Mouse (Mus musculus) embryonic facial prominence, embryonic 11.5 days (tissue): Measurements from ENCODE around the gene Krt36. TPM values are rescaled to one million over a fixed set of nuclear protein-coding genes. Genes with fewer than 3 reads are reported as not detected.

Source experiments
- ATAC-seq: fragments of 200-750 bp; cut with Nextera tagmentation; replicated peaks from 2 replicates; pipeline ENCODE4 v1.8.0; 2017; ENCODE audit warnings: low read depth; ENCODE audit not compliant: insufficient number of reproducible peaks, low FRiP score, low TSS enrichment
- DNase-seq: peaks from one replicate; pipeline ENCODE4 v3.0.0-alpha.2; 2015; ENCODE audit warnings: low spot score
- H3K27ac ChIP-seq: fragments of 300-500 bp; sonication (generic); replicated peaks from 2 replicates; pipeline ENCODE4 v1.5.1; 2014; ENCODE audit warnings: mild to moderate bottlenecking, low read depth, low read length, control low read depth
- H3K27me3 ChIP-seq: fragments of 300-500 bp; sonication (generic); 2 replicates; pipeline ENCODE4 v1.6.1; 2014; ENCODE audit warnings: mild to moderate bottlenecking, low read length, moderate library complexity, mixed read lengths; ENCODE audit not compliant: control insufficient read depth, insufficient read depth
- H3K36me3 ChIP-seq: fragments of 300-500 bp; sonication (generic); replicated peaks from 2 replicates; pipeline ENCODE4 v1.6.1; 2014; ENCODE audit warnings: low read depth, mild to moderate bottlenecking, low read length, moderate library complexity, mixed read lengths; ENCODE audit not compliant: control insufficient read depth, insufficient read depth
- H3K4me1 ChIP-seq: fragments of 300-500 bp; sonication (generic); 2 replicates; pipeline ENCODE4 v1.6.1; 2014; ENCODE audit warnings: low read length, mixed read lengths; ENCODE audit not compliant: control insufficient read depth, insufficient read depth
- H3K4me2 ChIP-seq: fragments of 300-500 bp; sonication (generic); 2 replicates; pipeline ENCODE4 v1.6.1; 2014; ENCODE audit warnings: low read depth, mild to moderate bottlenecking, control low read depth, low read length, moderate library complexity
- H3K4me3 ChIP-seq: fragments of 300-500 bp; sonication (generic); 2 replicates; pipeline ENCODE4 v1.5.1; 2014; ENCODE audit warnings: low read depth, low read length, control low read depth
- H3K9ac ChIP-seq: fragments of 300-500 bp; sonication (generic); replicated peaks from 2 replicates; pipeline ENCODE4 v1.6.1; 2014; ENCODE audit warnings: mild to moderate bottlenecking, control low read depth, low read length
- H3K9me3 ChIP-seq: fragments of 300-500 bp; sonication (generic); replicated peaks from 2 replicates; pipeline ENCODE4 v1.6.1; 2016; ENCODE audit warnings: mild to moderate bottlenecking, low read length, inconsistent platforms, mixed read lengths; ENCODE audit not compliant: control insufficient read depth
- WGBS: fragments of 180-500 bp; shearing (Covaris S2); extraction: QIAGEN DNeasy Blood & Tissue Kit; methylation state at CpG from one replicate; pipeline ENCODE4 v1.1.7; 2014; 5-methylcytosine and 5-hydroxymethylcytosine counted together
- polyA plus RNA-seq: library from polyadenylated mRNA; unstranded; fragments of >200 nt; fragmentation: Nextera tagmentation; extraction: Ambion mirVana; gene quantifications from 2 replicates; pipeline ENCODE4 v1.2.1, GENCODE M21; 2014

Gene Krt36
- polyA plus RNA-seq, 1 experiment from 2014 or later = 0.13 TPM

GRCm38 (mm10) chr11:100073873-100074272, 31.6 kb downstream of the Krt36 start:
- H3K36me3 ChIP-seq = no peaks in the 10 kb centered on the region
- H3K4me2 ChIP-seq = no peak overlapping the region
- ATAC-seq (no peak), DNase-seq (no peak)
- H3K9ac ChIP-seq = no peak overlapping the region
- H3K9me3 ChIP-seq = no peaks in the 10 kb centered on the region
- no peak overlapping the region for H3K4me3 ChIP-seq
- no peaks in the 10 kb centered on the region for H3K4me1 ChIP-seq
- no peak overlapping the region for H3K27ac ChIP-seq
- no peaks in the 10 kb centered on the region for H3K27me3 ChIP-seq
- whole genome bisulfite sequencing = 69% methylated on average over 1 of the region's 1 CpGs

- no peak for ATAC-seq
- 84% methylated on average over 17 of the region's 17 CpGs for WGBS
Observed at GRCm38 (mm10) chr11:100067293-100068036, 38.0 kb downstream of the Krt36 start.

GRCm38 (mm10) chr11:100066236-100067010, 39.0 kb downstream of the Krt36 start:
- no peaks in the 10 kb centered on the region for H3K4me1 ChIP-seq
- no peak overlapping the region for H3K4me2 ChIP-seq
- H3K9me3 ChIP-seq = no peaks in the 10 kb centered on the region

More at GRCm38 (mm10) chr11:100067293-100068036, 38.0 kb downstream of the Krt36 start:
- no peaks in the 10 kb centered on the region for H3K9me3 ChIP-seq
- no peak for DNase-seq
- no peaks in the 10 kb centered on the region for H3K4me1 ChIP-seq
- no peak overlapping the region for H3K9ac ChIP-seq
- H3K4me2 ChIP-seq = no peak overlapping the region
- H3K36me3 ChIP-seq = no peaks in the 10 kb centered on the region
- no peak overlapping the region for H3K27ac ChIP-seq
- H3K27me3 ChIP-seq = no peaks in the 10 kb centered on the region
- H3K4me3 ChIP-seq = no peak overlapping the region

GRCm38 (mm10) chr11:100058875-100059274, 46.6 kb downstream of the Krt36 start:
- Histone ChIP-seq H3K27me3 (no peaks in the 10 kb centered on the region), H3K4me3 (no peak overlapping the region), H3K9ac (no peak overlapping the region), H3K36me3 (no peaks in the 10 kb centered on the region), H3K27ac (no peak overlapping the region), H3K4me2 (no peak overlapping the region), H3K9me3 (no peaks in the 10 kb centered on the region), H3K4me1 (no peaks in the 10 kb centered on the region)
- DNase-seq (peak; percentile 27), ATAC-seq (no peak)
- WGBS = 70% methylated on average over 8 of the region's 8 CpGs

More at GRCm38 (mm10) chr11:100066236-100067010, 39.0 kb downstream of the Krt36 start:
- H3K27me3 ChIP-seq = no peaks in the 10 kb centered on the region
- no peak for DNase-seq
- no peak overlapping the region for H3K9ac ChIP-seq
- WGBS = 81% methylated on average over 12 of the region's 12 CpGs
- no peak for ATAC-seq
- H3K4me3 ChIP-seq = no peak overlapping the region
- H3K27ac ChIP-seq = no peak overlapping the region
- H3K36me3 ChIP-seq = no peaks in the 10 kb centered on the region

- Histone ChIP-seq H3K4me2 (no peak overlapping the region), H3K36me3 (no peaks in the 10 kb centered on the region), H3K4me3 (no peak overlapping the region), H3K27ac (no peak overlapping the region), H3K9me3 (no peaks in the 10 kb centered on the region), H3K9ac (no peak overlapping the region), H3K27me3 (no peaks in the 10 kb centered on the region), H3K4me1 (no peaks in the 10 kb centered on the region)
- 78% methylated on average over 9 of the region's 9 CpGs for WGBS
- DNase-seq (no peak), ATAC-seq (no peak)
Observed at GRCm38 (mm10) chr11:100055686-100056655, 49.5 kb downstream of the Krt36 start.

Other genes with a start within 250 kb of the Krt36 start
- not detected in 2 replicates for gene Gm11568, start 247.7 kb downstream of the Krt36 start, polyA plus RNA-seq
- gene Gm11559, start 241.2 kb downstream of the Krt36 start, polyA plus RNA-seq = not detected in 2 replicates
- not detected in 2 replicates for gene Krtap9-1, start 232.2 kb downstream of the Krt36 start, polyA plus RNA-seq
- gene Gm11567, start 226.4 kb downstream of the Krt36 start, polyA plus RNA-seq = not detected in 2 replicates
- gene Krtap31-1, start 197.7 kb downstream of the Krt36 start, polyA plus RNA-seq = not detected in 2 replicates
- gene Gm11565, start 190.9 kb downstream of the Krt36 start, polyA plus RNA-seq = not detected in 2 replicates
- not detected in 2 replicates for gene Krtap31-2, start 169.3 kb downstream of the Krt36 start, polyA plus RNA-seq
- not detected in 2 replicates for gene Krtap9-5, start 157.2 kb downstream of the Krt36 start, polyA plus RNA-seq
- not detected in 2 replicates for gene Krtap29-1, start 126.6 kb downstream of the Krt36 start, polyA plus RNA-seq
- gene Krtap16-1, start 119.0 kb downstream of the Krt36 start, polyA plus RNA-seq = not detected in 2 replicates
- not detected in 2 replicates for gene Krtap17-1, start 111.6 kb downstream of the Krt36 start, polyA plus RNA-seq
- gene Krt33a, start 89.4 kb downstream of the Krt36 start, polyA plus RNA-seq = not detected in 2 replicates
- gene Krt33b, start 75.8 kb downstream of the Krt36 start, polyA plus RNA-seq = not detected in 2 replicates
- gene Krt34, start 64.1 kb downstream of the Krt36 start, polyA plus RNA-seq = not detected in 2 replicates
- not detected in 2 replicates for gene Krt31, start 55.1 kb downstream of the Krt36 start, polyA plus RNA-seq
- gene Krt32, start 17.4 kb downstream of the Krt36 start, polyA plus RNA-seq = not detected in 2 replicates
- not detected in 2 replicates for gene Krt35, start 9.4 kb downstream of the Krt36 start, polyA plus RNA-seq
- gene Krt13, start 15.9 kb upstream of the Krt36 start, polyA plus RNA-seq = not detected in 2 replicates
- gene Krt15, start 30.3 kb upstream of the Krt36 start, polyA plus RNA-seq = 8.2 and 8.6 TPM in 2 replicates
- 8.0 and 10.5 TPM in 2 replicates for gene Krt19, start 43.0 kb upstream of the Krt36 start, polyA plus RNA-seq
- gene Krt9, start 87.6 kb upstream of the Krt36 start, polyA plus RNA-seq = not detected in 2 replicates
- 30.7 and 31.2 TPM in 2 replicates for gene Krt14, start 101.9 kb upstream of the Krt36 start, polyA plus RNA-seq
- not detected in 2 replicates for gene Krt16, start 143.3 kb upstream of the Krt36 start, polyA plus RNA-seq
- gene Krt17, start 155.4 kb upstream of the Krt36 start, polyA plus RNA-seq = 1.3 and 1.8 TPM in 2 replicates
- not detected in 2 replicates for gene Krt42, start 164.2 kb upstream of the Krt36 start, polyA plus RNA-seq
- gene Eif1, start 214.3 kb upstream of the Krt36 start, polyA plus RNA-seq = 1,683 and 1,757 TPM in 2 replicates
- gene Gast, start 228.8 kb upstream of the Krt36 start, polyA plus RNA-seq = not detected in 2 replicates